Mouse (Mus musculus) limb, embryonic 13.5 days (tissue): ENCODE data around the gene Nppb. TPM values are rescaled to one million over a fixed set of nuclear protein-coding genes. Genes with fewer than 3 reads are reported as not detected.

ENCODE experiments used
- ATAC-seq: fragments of 200-750 bp; cut with Nextera tagmentation; 2 replicates; pipeline ENCODE4 v1.8.0; 2017; ENCODE audit warnings: low read depth, moderate number of reproducible peaks, moderate TSS enrichment; ENCODE audit not compliant: low FRiP score
- H3K27ac ChIP-seq: fragments of 300-500 bp; sonication (generic); 2 replicates; pipeline ENCODE4 v1.5.1; 2015; ENCODE audit warnings: inconsistent platforms, mild to moderate bottlenecking, moderate library complexity
- H3K27me3 ChIP-seq: fragments of 300-500 bp; sonication (generic); 2 replicates; pipeline ENCODE4 v1.6.1; 2015; ENCODE audit warnings: mild to moderate bottlenecking, inconsistent platforms
- H3K36me3 ChIP-seq: fragments of 300-500 bp; sonication (generic); 2 replicates; pipeline ENCODE4 v1.6.1; 2015; ENCODE audit warnings: inconsistent platforms, mild to moderate bottlenecking, moderate library complexity
- H3K4me1 ChIP-seq: fragments of 300-500 bp; sonication (generic); 2 replicates; pipeline ENCODE4 v1.6.1; 2015; ENCODE audit warnings: inconsistent platforms
- H3K4me2 ChIP-seq: fragments of 300-500 bp; sonication (generic); replicated peaks from 2 replicates; pipeline ENCODE4 v1.6.1; 2015; ENCODE audit warnings: inconsistent platforms, mild to moderate bottlenecking, moderate library complexity
- H3K4me3 ChIP-seq: fragments of 300-500 bp; sonication (generic); 2 replicates; pipeline ENCODE4 v1.5.1; 2015; ENCODE audit warnings: moderate library complexity, mild to moderate bottlenecking, inconsistent platforms
- H3K9ac ChIP-seq: fragments of 300-500 bp; sonication (generic); 2 replicates; pipeline ENCODE4 v1.6.1; 2015; ENCODE audit warnings: mild to moderate bottlenecking, inconsistent platforms
- H3K9me3 ChIP-seq: fragments of 300-500 bp; sonication (generic); 2 replicates; pipeline ENCODE4 v1.6.1; 2016; ENCODE audit warnings: inconsistent platforms
- WGBS: fragments of 180-500 bp; shearing (Covaris S2); methylation state at CpG from one replicate; pipeline ENCODE4 v1.1.7; 2015; 5-methylcytosine and 5-hydroxymethylcytosine counted together
- polyA plus RNA-seq: library from polyadenylated mRNA; unstranded; fragments of >200 nt; fragmentation: Nextera tagmentation; extraction: Ambion mirVana; gene quantifications from 2 replicates; pipeline ENCODE4 v1.2.1, GENCODE M21; 2015

Nppb gene
- polyA plus RNA-seq, result not detected in 2 replicates

- H3K27ac ChIP-seq, result no peak within 1 kb of the TSS
- no peaks in the 10 kb centered on the region for H3K27me3 ChIP-seq
- no peaks in the 10 kb centered on the region for H3K4me1 ChIP-seq
- no peaks in the 10 kb centered on the region for H3K36me3 ChIP-seq
- ATAC-seq, result no peak; the same call in 1 of the 2 replicates
- H3K4me2 ChIP-seq, result 0 out of 2 replicates have a peak within 1 kb of the TSS, but pooled peaks have one; percentile 25
- H3K9ac ChIP-seq, result no peak within 1 kb of the TSS
- no peaks in the 10 kb centered on the region for H3K9me3 ChIP-seq
- no peak within 1 kb of the TSS for H3K4me3 ChIP-seq
- WGBS, result 37% methylated on average over 20 of the region's 20 CpGs
Observed at GRCm38 (mm10) chr4:147985205-147986132, at the start of gene Nppb. Gene Nppb (plus strand): TSS chr4:147985788.

GRCm38 (mm10) chr4:147935904-147936303 is 49.7 kb upstream of the Nppb start:
- H3K9me3 ChIP-seq, result no peaks in the 10 kb centered on the region
- H3K4me1 ChIP-seq, result peaks cover 65% of the 10 kb centered on the region
- H3K27ac ChIP-seq, result peak overlapping the region; percentile 87; the same call in 1 of the 2 replicates
- WGBS, result 17% methylated on average over 9 of the region's 9 CpGs
- H3K27me3 ChIP-seq, result no peaks in the 10 kb centered on the region
- H3K36me3 ChIP-seq, result peaks cover 9% of the 10 kb centered on the region
- peak overlapping the region; percentile 92 for H3K9ac ChIP-seq
- ATAC-seq, result no peak
- peak overlapping the region; percentile 78 for H3K4me2 ChIP-seq
- H3K4me3 ChIP-seq, result peak overlapping the region; percentile 80

GRCm38 (mm10) chr4:147936331-147936954 is 49.1 kb upstream of the Nppb start, which contains the start of gene Plod1:
Gene Plod1 (minus strand): TSS chr4:147936767.
- peak; percentile 74 for ATAC-seq
- peak within 1 kb of the TSS; percentile 80 for H3K4me3 ChIP-seq
- H3K4me2 ChIP-seq, result peak within 1 kb of the TSS; percentile 78
- peaks cover 67% of the 10 kb centered on the region for H3K4me1 ChIP-seq
- H3K36me3 ChIP-seq, result peaks cover 4% of the 10 kb centered on the region
- H3K27ac ChIP-seq, result peak within 1 kb of the TSS; percentile 87
- H3K27me3 ChIP-seq, result no peaks in the 10 kb centered on the region
- H3K9ac ChIP-seq, result peak within 1 kb of the TSS; percentile 92
- H3K9me3 ChIP-seq, result no peaks in the 10 kb centered on the region
- under 1% methylated on average over 51 of the region's 51 CpGs for WGBS

- Histone ChIP-seq H3K9me3 (no peaks in the 10 kb centered on the region), H3K9ac (peak overlapping the region; percentile 92), H3K27ac (0 out of 2 replicates have a peak overlapping the region, but pooled peaks have one; percentile 87), H3K4me2 (peak overlapping the region; percentile 78), H3K27me3 (no peaks in the 10 kb centered on the region), H3K4me1 (peaks cover 72% of the 10 kb centered on the region), H3K4me3 (peak overlapping the region; percentile 80), H3K36me3 (no peaks in the 10 kb centered on the region)
- 42% methylated on average over 3 of the region's 3 CpGs for WGBS
- no peak for ATAC-seq
Observed at GRCm38 (mm10) chr4:147937021-147937420, 48.6 kb upstream of the Nppb start.

- Histone ChIP-seq H3K36me3 (no peaks in the 10 kb centered on the region), H3K27ac (no peak overlapping the region), H3K9me3 (no peaks in the 10 kb centered on the region), H3K9ac (no peak overlapping the region), H3K27me3 (no peaks in the 10 kb centered on the region), H3K4me2 (no peak overlapping the region; the same call in 1 of the 2 replicates), H3K4me3 (no peak overlapping the region), H3K4me1 (peaks cover 74% of the 10 kb centered on the region)
- WGBS, result 63% methylated on average over 5 of the region's 5 CpGs
- ATAC-seq, result no peak
Observed at GRCm38 (mm10) chr4:147937486-147937885, 48.1 kb upstream of the Nppb start.

- Histone ChIP-seq H3K9me3 (no peaks in the 10 kb centered on the region), H3K27ac (peak overlapping the region; percentile 94), H3K36me3 (peaks cover 7% of the 10 kb centered on the region; the same call in 1 of the 2 replicates), H3K4me1 (peaks cover 78% of the 10 kb centered on the region), H3K4me2 (peak overlapping the region; percentile 38), H3K9ac (no peak overlapping the region), H3K27me3 (no peaks in the 10 kb centered on the region), H3K4me3 (no peak overlapping the region)
- 32% methylated on average over 14 of the region's 14 CpGs for WGBS
- no peak for ATAC-seq
Observed at GRCm38 (mm10) chr4:147938148-147939096, 47.2 kb upstream of the Nppb start.

GRCm38 (mm10) chr4:147940111-147940510 is 45.5 kb upstream of the Nppb start:
- H3K27ac ChIP-seq, result peak overlapping the region; percentile 94
- H3K4me3 ChIP-seq, result peak overlapping the region; percentile 96
- peak; percentile 0; the same call in 1 of the 2 replicates for ATAC-seq
- no peaks in the 10 kb centered on the region for H3K9me3 ChIP-seq
- no peaks in the 10 kb centered on the region for H3K27me3 ChIP-seq
- WGBS, result 48% methylated on average over 9 of the region's 9 CpGs
- peaks cover 24% of the 10 kb centered on the region for H3K36me3 ChIP-seq
- peak overlapping the region; percentile 35 for H3K9ac ChIP-seq
- peak overlapping the region; percentile 100 for H3K4me2 ChIP-seq
- peaks cover 62% of the 10 kb centered on the region for H3K4me1 ChIP-seq

- peaks cover 57% of the 10 kb centered on the region for H3K4me1 ChIP-seq
- peak within 1 kb of the TSS; percentile 90 for H3K9ac ChIP-seq
- WGBS, result under 1% methylated on average over 28 of the region's 35 CpGs
- H3K36me3 ChIP-seq, result peaks cover 29% of the 10 kb centered on the region
- peak within 1 kb of the TSS; percentile 94 for H3K27ac ChIP-seq
- no peaks in the 10 kb centered on the region for H3K27me3 ChIP-seq
- ATAC-seq, result peak; percentile 37; the same call in 1 of the 2 replicates
- H3K4me2 ChIP-seq, result peak within 1 kb of the TSS; percentile 100
- peak within 1 kb of the TSS; percentile 96 for H3K4me3 ChIP-seq
- H3K9me3 ChIP-seq, result no peaks in the 10 kb centered on the region
Observed at GRCm38 (mm10) chr4:147940576-147941044, 45.0 kb upstream of the Nppb start, which contains the start of gene 2510039O18Rik. Gene 2510039O18Rik (plus strand): TSS chr4:147940895.

- Histone ChIP-seq H3K4me2 (peak overlapping the region; percentile 100), H3K9me3 (no peaks in the 10 kb centered on the region), H3K27me3 (no peaks in the 10 kb centered on the region), H3K4me3 (peak overlapping the region; percentile 96), H3K27ac (peak overlapping the region; percentile 55; the same call in 1 of the 2 replicates), H3K9ac (peak overlapping the region; percentile 90), H3K4me1 (peaks cover 53% of the 10 kb centered on the region), H3K36me3 (peaks cover 36% of the 10 kb centered on the region)
- WGBS, result 8% methylated on average over 71 of the region's 88 CpGs
- ATAC-seq, result peak; percentile 42
Observed at GRCm38 (mm10) chr4:147941045-147942020, 44.3 kb upstream of the Nppb start.

- no peak for ATAC-seq
- H3K27ac ChIP-seq, result no peak overlapping the region
- H3K27me3 ChIP-seq, result no peaks in the 10 kb centered on the region
- H3K36me3 ChIP-seq, result peaks cover 53% of the 10 kb centered on the region
- H3K4me2 ChIP-seq, result peak overlapping the region; percentile 100
- WGBS, result 96% methylated on average over 1 of the region's 1 CpGs
- H3K4me3 ChIP-seq, result no peak overlapping the region
- H3K9ac ChIP-seq, result no peak overlapping the region
- H3K9me3 ChIP-seq, result no peaks in the 10 kb centered on the region
- H3K4me1 ChIP-seq, result peaks cover 47% of the 10 kb centered on the region
Observed at GRCm38 (mm10) chr4:147943005-147943404, 42.6 kb upstream of the Nppb start.
